Mouse (Mus musculus): ENCODE data around the gene Lmntd2. TPM values are rescaled to one million over a fixed set of nuclear protein-coding genes. Genes with fewer than 3 reads are reported as not detected.
A peak's percentile ranks its signal among the peaks of the same experiment; 100 is the strongest.

Gene Lmntd2
- polyA plus RNA-seq, 1 experiment from 2014 or later: 0.23 TPM

MicroRNAs within 50 kb of the gene (microRNA counts, 519-probe panel; counts per million panel counts)
- 3,554 counts per million, percentile 86 among the panel's probes with 10 or more counts for microRNA mmu-miR-210

Small RNA genes within 50 kb of the gene (microRNA-seq; reads per million reads assigned to microRNA genes)
- 858 reads per million, percentile 76 among the genes with 10 or more reads in this experiment for gene Mir210

Other genes starting within 250 kb of the Lmntd2 start
- 11.7 and 49.8 TPM in 2 replicates for gene Ifitm1, start 246.9 kb downstream of the Lmntd2 start, polyA plus RNA-seq (2015; fragmentation: Nextera tagmentation; extraction: Ambion mirVana)
- 103 and 212 TPM in 2 replicates for gene Ifitm3, start 203.3 kb downstream of the Lmntd2 start, polyA plus RNA-seq (2015; fragmentation: Nextera tagmentation; extraction: Ambion mirVana)
- 0.53 and 1.4 TPM in 2 replicates for gene Ifitm6, start 196.2 kb downstream of the Lmntd2 start, polyA plus RNA-seq (2015; fragmentation: Nextera tagmentation; extraction: Ambion mirVana)
- gene Gm17387, start 184.9 kb downstream of the Lmntd2 start, polyA plus RNA-seq (2015; fragmentation: Nextera tagmentation; extraction: Ambion mirVana): not detected in 2 replicates
- gene B4galnt4, start 153.0 kb downstream of the Lmntd2 start, polyA plus RNA-seq (2015; fragmentation: Nextera tagmentation; extraction: Ambion mirVana): 1.0 and 2.0 TPM in 2 replicates
- gene Pkp3, start 135.9 kb downstream of the Lmntd2 start, polyA plus RNA-seq (2015; fragmentation: Nextera tagmentation; extraction: Ambion mirVana): 0.97 and 5.9 TPM in 2 replicates
- 3.6 and 5.6 TPM in 2 replicates for gene Sigirr, start 113.5 kb downstream of the Lmntd2 start, polyA plus RNA-seq (2015; fragmentation: Nextera tagmentation; extraction: Ambion mirVana)
- 0.16 and 0.82 TPM in 2 replicates for gene Ano9, start 96.3 kb downstream of the Lmntd2 start, polyA plus RNA-seq (2015; fragmentation: Nextera tagmentation; extraction: Ambion mirVana)
- 51.9 and 56.5 TPM in 2 replicates for gene Ptdss2, start 91.7 kb downstream of the Lmntd2 start, polyA plus RNA-seq (2015; fragmentation: Nextera tagmentation; extraction: Ambion mirVana)
- 86.6 and 111 TPM in 2 replicates for gene Rnh1, start 41.2 kb downstream of the Lmntd2 start, polyA plus RNA-seq (2015; fragmentation: Nextera tagmentation; extraction: Ambion mirVana)
- gene Hras, start 20.1 kb downstream of the Lmntd2 start, polyA plus RNA-seq (2015; fragmentation: Nextera tagmentation; extraction: Ambion mirVana): 74.4 and 92.5 TPM in 2 replicates
- gene Lrrc56, start 19.9 kb downstream of the Lmntd2 start, polyA plus RNA-seq (2015; fragmentation: Nextera tagmentation; extraction: Ambion mirVana): 2.7 and 4.0 TPM in 2 replicates
- 11.4 and 18.4 TPM in 2 replicates for gene Rassf7, start 1.8 kb upstream of the Lmntd2 start, polyA plus RNA-seq (2015; fragmentation: Nextera tagmentation; extraction: Ambion mirVana)
- gene Phrf1, start 14.7 kb upstream of the Lmntd2 start, polyA plus RNA-seq (2015; fragmentation: Nextera tagmentation; extraction: Ambion mirVana): 36.7 and 44.9 TPM in 2 replicates
- 3.0 and 6.5 TPM in 2 replicates for gene Irf7, start 52.4 kb upstream of the Lmntd2 start, polyA plus RNA-seq (2015; fragmentation: Nextera tagmentation; extraction: Ambion mirVana)
- gene Cdhr5, start 62.7 kb upstream of the Lmntd2 start, polyA plus RNA-seq (2015; fragmentation: Nextera tagmentation; extraction: Ambion mirVana): 0.05 TPM in 1 of 2 replicates, not detected in the other
- gene Sct, start 65.1 kb upstream of the Lmntd2 start, polyA plus RNA-seq (2015; fragmentation: Nextera tagmentation; extraction: Ambion mirVana): 1.5 and 1.6 TPM in 2 replicates
- gene Drd4, start 77.9 kb upstream of the Lmntd2 start, polyA plus RNA-seq (2015; fragmentation: Nextera tagmentation; extraction: Ambion mirVana): 0.18 and 0.22 TPM in 2 replicates
- gene Deaf1, start 113.6 kb upstream of the Lmntd2 start, polyA plus RNA-seq (2015; fragmentation: Nextera tagmentation; extraction: Ambion mirVana): 29.4 and 42.1 TPM in 2 replicates
- gene Tmem80, start 113.7 kb upstream of the Lmntd2 start, polyA plus RNA-seq (2015; fragmentation: Nextera tagmentation; extraction: Ambion mirVana): 29.3 and 35.6 TPM in 2 replicates
- gene Eps8l2, start 124.8 kb upstream of the Lmntd2 start, polyA plus RNA-seq (2015; fragmentation: Nextera tagmentation; extraction: Ambion mirVana): 1.1 and 4.7 TPM in 2 replicates
- gene Taldo1, start 178.1 kb upstream of the Lmntd2 start, polyA plus RNA-seq (2015; fragmentation: Nextera tagmentation; extraction: Ambion mirVana): 225 and 246 TPM in 2 replicates
- 25.5 and 31.6 TPM in 2 replicates for gene Gatd1, start 200.1 kb upstream of the Lmntd2 start, polyA plus RNA-seq (2015; fragmentation: Nextera tagmentation; extraction: Ambion mirVana)
- 4.5 and 5.2 TPM in 2 replicates for gene Cend1, start 215.4 kb upstream of the Lmntd2 start, polyA plus RNA-seq (2015; fragmentation: Nextera tagmentation; extraction: Ambion mirVana)
- 14.1 and 20.2 TPM in 2 replicates for gene Slc25a22, start 223.8 kb upstream of the Lmntd2 start, polyA plus RNA-seq (2015; fragmentation: Nextera tagmentation; extraction: Ambion mirVana)
- gene Pidd1, start 229.9 kb upstream of the Lmntd2 start, polyA plus RNA-seq (2015; fragmentation: Nextera tagmentation; extraction: Ambion mirVana): 6.7 and 9.6 TPM in 2 replicates
- 703 and 884 TPM in 2 replicates for gene Rplp2, start 233.3 kb upstream of the Lmntd2 start, polyA plus RNA-seq (2015; fragmentation: Nextera tagmentation; extraction: Ambion mirVana)
- 56.3 and 57.5 TPM in 2 replicates for gene Pnpla2, start 241.1 kb upstream of the Lmntd2 start, polyA plus RNA-seq (2015; fragmentation: Nextera tagmentation; extraction: Ambion mirVana)
- 24.9 and 26.2 TPM in 2 replicates for gene Cracr2b, start 247.0 kb upstream of the Lmntd2 start, polyA plus RNA-seq (2015; fragmentation: Nextera tagmentation; extraction: Ambion mirVana)

All from heart, embryonic 15.5 days (tissue).